Mouse (Mus musculus): ENCODE measurements around the gene Cmtm8. TPM values are rescaled to one million over a fixed set of nuclear protein-coding genes. Genes with fewer than 3 reads are reported as not detected.

Cmtm8 gene
- polyA plus RNA-seq, 1 experiment from 2014 or later = 31.7 TPM

DNA sequence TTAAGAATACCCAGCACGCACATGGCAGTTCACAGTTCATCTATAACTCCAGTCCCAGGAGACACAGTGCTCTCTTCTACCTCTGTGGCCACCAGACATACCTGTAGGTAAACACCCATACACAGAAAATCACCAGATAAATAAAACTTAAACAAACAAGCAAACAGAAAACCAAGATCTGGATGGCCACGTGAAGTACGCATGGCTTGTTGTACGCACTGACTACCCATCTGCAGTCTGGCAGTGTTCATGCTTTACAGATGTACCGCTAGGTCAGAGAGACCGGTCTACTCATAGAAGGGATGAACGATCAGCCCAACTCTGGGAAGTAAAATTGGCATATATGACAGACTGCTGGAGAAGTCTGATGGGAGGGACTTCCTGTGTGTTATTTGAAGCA, 27.8 kb downstream of the Cmtm8 start:
- DNase-seq (ENCODE audit: low spot score) = no peak
- H3K4me3 ChIP-seq = no peak overlapping the region
- H3K9me3 ChIP-seq = peaks cover 7% of the 10 kb centered on the region; the same call in 1 of the 2 replicates
- H3K27me3 ChIP-seq (ENCODE audit: insufficient read depth, poor library complexity, severe bottlenecking) = no peaks in the 10 kb centered on the region
- H3K27ac ChIP-seq = no peak overlapping the region
- 95% methylated on average over 7 of the region's 7 CpGs for WGBS
- peaks cover 7% of the 10 kb centered on the region for H3K4me1 ChIP-seq (replicated peaks)
- H3K36me3 ChIP-seq = no peaks in the 10 kb centered on the region

- Histone ChIP-seq H3K27ac (no peak overlapping the region; the same call in 1 of the 2 replicates), H3K9me3 (peaks cover 4% of the 10 kb centered on the region; the same call in 1 of the 2 replicates), H3K4me1 (replicated peaks) (peaks cover 7% of the 10 kb centered on the region), H3K36me3 (no peaks in the 10 kb centered on the region), H3K27me3 (ENCODE audit: insufficient read depth, poor library complexity, severe bottlenecking) (no peaks in the 10 kb centered on the region), H3K4me3 (no peak overlapping the region)
- no peak for DNase-seq (ENCODE audit: low spot score)
- WGBS = 74% methylated on average over 4 of the region's 4 CpGs
Observed at GRCm38 (mm10) chr9:114815315-114815714, 28.6 kb downstream of the Cmtm8 start.

DNA sequence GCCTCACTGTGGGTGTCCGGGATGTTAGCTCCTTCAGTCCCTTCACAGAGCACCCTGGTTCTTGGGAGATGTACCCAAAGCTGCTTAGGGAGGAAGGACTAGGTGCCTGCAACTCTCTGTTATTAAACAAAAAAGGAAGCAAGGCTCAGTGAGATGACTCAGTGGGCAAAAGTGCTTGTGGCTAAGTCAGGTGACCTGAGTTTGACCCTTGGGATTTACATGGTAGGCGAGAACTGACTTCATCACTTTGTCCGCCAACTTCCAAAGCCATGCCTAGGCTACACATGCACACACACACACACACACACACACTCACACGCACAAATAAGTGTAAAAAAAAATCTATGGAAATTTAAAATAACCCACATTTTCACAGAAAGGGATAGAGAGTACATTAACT, 32.0 kb downstream of the Cmtm8 start:
- H3K4me1 ChIP-seq (replicated peaks) = peaks cover 7% of the 10 kb centered on the region
- H3K27ac ChIP-seq = no peak overlapping the region
- no peaks in the 10 kb centered on the region for H3K27me3 ChIP-seq (ENCODE audit: insufficient read depth, poor library complexity, severe bottlenecking)
- peaks cover 4% of the 10 kb centered on the region; the same call in 1 of the 2 replicates for H3K9me3 ChIP-seq
- no peak for DNase-seq (ENCODE audit: low spot score)
- H3K4me3 ChIP-seq = no peak overlapping the region
- no peaks in the 10 kb centered on the region for H3K36me3 ChIP-seq
- WGBS = 90% methylated on average over 4 of the region's 4 CpGs

GRCm38 (mm10) chr9:114810837-114811236, 33.1 kb downstream of the Cmtm8 start:
- 86% methylated on average over 11 of the region's 11 CpGs for WGBS
- DNase-seq (ENCODE audit: low spot score) = no peak
- Histone ChIP-seq H3K27me3 (ENCODE audit: insufficient read depth, poor library complexity, severe bottlenecking) (no peaks in the 10 kb centered on the region), H3K36me3 (no peaks in the 10 kb centered on the region), H3K4me1 (replicated peaks) (peaks cover 12% of the 10 kb centered on the region), H3K9me3 (peaks cover 4% of the 10 kb centered on the region; the same call in 1 of the 2 replicates), H3K4me3 (no peak overlapping the region), H3K27ac (no peak overlapping the region)

DNA sequence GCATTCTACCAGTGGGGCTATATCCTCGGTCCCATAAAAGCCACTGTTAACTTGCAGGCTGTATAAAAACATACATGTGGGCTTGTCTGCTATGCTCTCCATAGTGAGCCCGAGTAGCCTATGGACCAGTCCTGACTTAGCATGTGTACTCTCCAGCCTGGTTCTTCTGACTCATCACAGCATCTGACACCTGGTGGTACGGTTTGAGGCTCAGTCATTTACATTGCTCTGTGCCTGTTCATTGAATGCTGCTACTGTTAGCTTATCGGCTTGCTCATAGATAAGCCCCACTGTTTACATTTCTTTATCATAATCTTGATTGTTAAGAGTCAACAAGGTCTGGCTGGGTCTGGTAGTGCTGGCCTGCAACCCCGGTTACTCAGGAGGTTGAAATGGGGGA, 35.3 kb downstream of the Cmtm8 start:
- H3K27me3 ChIP-seq (ENCODE audit: insufficient read depth, poor library complexity, severe bottlenecking) = no peaks in the 10 kb centered on the region
- no peak for DNase-seq (ENCODE audit: low spot score)
- H3K27ac ChIP-seq = no peak overlapping the region
- H3K4me3 ChIP-seq = no peak overlapping the region
- H3K4me1 ChIP-seq (replicated peaks) = peaks cover 21% of the 10 kb centered on the region
- no peaks in the 10 kb centered on the region for H3K9me3 ChIP-seq
- no peaks in the 10 kb centered on the region for H3K36me3 ChIP-seq
- 92% methylated on average over 5 of the region's 5 CpGs for WGBS

DNA sequence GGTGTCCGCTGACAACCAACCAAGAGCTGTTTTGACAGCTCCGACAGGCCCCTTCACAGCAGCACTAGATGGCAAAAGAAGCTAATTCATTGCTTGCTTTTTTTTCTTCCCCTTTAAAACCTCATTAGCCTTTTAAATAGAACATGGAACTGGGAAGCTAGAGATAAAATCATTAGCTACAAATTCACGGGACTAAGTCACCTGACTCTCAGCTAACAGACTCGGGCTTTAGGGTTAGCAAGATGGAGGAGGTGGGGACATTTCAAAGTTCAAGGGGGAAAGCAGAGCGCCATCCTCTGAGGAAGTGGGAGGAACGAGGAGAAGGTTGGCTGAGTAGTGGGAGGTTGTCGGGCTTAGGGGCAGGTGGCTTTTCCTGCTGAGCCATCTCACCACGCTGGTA, 36.7 kb downstream of the Cmtm8 start:
- Histone ChIP-seq H3K4me1 (replicated peaks) (peaks cover 33% of the 10 kb centered on the region), H3K27ac (no peak overlapping the region), H3K27me3 (ENCODE audit: insufficient read depth, poor library complexity, severe bottlenecking) (0 out of 2 replicates have a peak, but pooled peaks cover 1% of the 10 kb centered on the region), H3K9me3 (no peaks in the 10 kb centered on the region), H3K36me3 (no peaks in the 10 kb centered on the region), H3K4me3 (no peak overlapping the region)
- DNase-seq (ENCODE audit: low spot score) = no peak
- WGBS = 76% methylated on average over 8 of the region's 8 CpGs

DNA sequence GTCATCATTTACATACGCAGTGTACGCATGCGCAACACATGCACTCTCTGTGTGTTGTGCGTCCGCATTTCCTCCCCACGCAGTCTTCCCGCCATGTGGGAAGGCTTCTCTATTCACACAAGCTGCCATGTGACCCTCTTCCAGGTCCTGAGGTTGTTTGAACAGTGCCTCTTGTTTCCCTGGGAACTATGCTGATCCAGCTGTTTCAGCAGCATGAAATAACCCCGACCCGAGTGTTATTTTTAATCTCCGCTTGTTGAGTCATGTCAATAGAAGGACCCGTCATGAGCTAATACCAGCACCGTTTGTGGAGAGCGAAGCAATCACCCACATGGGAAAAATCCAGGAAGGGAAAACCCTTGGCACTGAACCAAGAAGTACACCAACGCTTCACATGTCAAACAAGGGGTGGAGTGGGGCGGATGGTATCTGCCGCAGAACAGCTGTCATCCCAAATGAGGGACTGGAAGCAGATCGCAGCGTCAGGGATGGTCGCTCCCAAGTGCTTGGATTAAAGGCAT, 38.7 kb downstream of the Cmtm8 start:
- Histone ChIP-seq H3K36me3 (no peaks in the 10 kb centered on the region), H3K27me3 (ENCODE audit: insufficient read depth, poor library complexity, severe bottlenecking) (0 out of 2 replicates have a peak, but pooled peaks cover 3% of the 10 kb centered on the region), H3K9me3 (no peaks in the 10 kb centered on the region), H3K27ac (no peak overlapping the region), H3K4me1 (replicated peaks) (peaks cover 51% of the 10 kb centered on the region), H3K4me3 (no peak overlapping the region)
- WGBS = 79% methylated on average over 19 of the region's 19 CpGs
- DNase-seq (ENCODE audit: low spot score) = no peak

DNA sequence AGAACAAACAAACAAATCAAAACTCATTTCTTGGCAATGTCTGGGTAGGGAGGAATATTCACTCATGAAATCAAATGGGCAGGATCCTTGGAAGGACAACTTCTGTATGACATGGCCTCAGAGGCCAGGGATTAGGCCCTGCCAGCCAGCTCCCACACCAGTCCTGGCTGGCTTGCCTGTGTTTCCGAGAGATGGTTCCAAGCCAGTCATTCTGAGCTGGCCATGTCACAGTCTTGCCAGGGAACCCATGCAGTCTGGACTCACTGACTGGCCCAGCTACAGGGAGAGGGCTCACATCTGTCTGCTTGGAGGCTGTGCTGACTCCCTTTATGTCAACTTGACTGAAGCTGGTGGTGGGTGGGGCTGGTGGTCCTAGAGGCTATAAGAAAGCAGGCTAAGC, 41.8 kb downstream of the Cmtm8 start:
- Histone ChIP-seq H3K4me3 (no peak overlapping the region), H3K36me3 (no peaks in the 10 kb centered on the region), H3K27ac (peak overlapping the region; percentile 59; the same call in 1 of the 2 replicates), H3K9me3 (no peaks in the 10 kb centered on the region), H3K4me1 (replicated peaks) (peaks cover 81% of the 10 kb centered on the region), H3K27me3 (ENCODE audit: insufficient read depth, poor library complexity, severe bottlenecking) (0 out of 2 replicates have a peak, but pooled peaks cover 3% of the 10 kb centered on the region)
- DNase-seq (ENCODE audit: low spot score) = no peak
- WGBS = 86% methylated on average over 1 of the region's 1 CpGs

- H3K36me3 ChIP-seq = no peaks in the 10 kb centered on the region
- 10% methylated on average over 15 of the region's 15 CpGs for WGBS
- H3K27me3 ChIP-seq (ENCODE audit: insufficient read depth, poor library complexity, severe bottlenecking) = 0 out of 2 replicates have a peak, but pooled peaks cover 3% of the 10 kb centered on the region
- H3K9me3 ChIP-seq = no peaks in the 10 kb centered on the region
- peak; percentile 80 for DNase-seq (ENCODE audit: low spot score)
- 0 out of 2 replicates have a peak overlapping the region, but pooled peaks have one; percentile 3 for H3K4me3 ChIP-seq
- peak overlapping the region; percentile 78 for H3K27ac ChIP-seq
- H3K4me1 ChIP-seq (replicated peaks) = peaks cover 86% of the 10 kb centered on the region
Observed at GRCm38 (mm10) chr9:114801301-114801700, 42.7 kb downstream of the Cmtm8 start.

DNA sequence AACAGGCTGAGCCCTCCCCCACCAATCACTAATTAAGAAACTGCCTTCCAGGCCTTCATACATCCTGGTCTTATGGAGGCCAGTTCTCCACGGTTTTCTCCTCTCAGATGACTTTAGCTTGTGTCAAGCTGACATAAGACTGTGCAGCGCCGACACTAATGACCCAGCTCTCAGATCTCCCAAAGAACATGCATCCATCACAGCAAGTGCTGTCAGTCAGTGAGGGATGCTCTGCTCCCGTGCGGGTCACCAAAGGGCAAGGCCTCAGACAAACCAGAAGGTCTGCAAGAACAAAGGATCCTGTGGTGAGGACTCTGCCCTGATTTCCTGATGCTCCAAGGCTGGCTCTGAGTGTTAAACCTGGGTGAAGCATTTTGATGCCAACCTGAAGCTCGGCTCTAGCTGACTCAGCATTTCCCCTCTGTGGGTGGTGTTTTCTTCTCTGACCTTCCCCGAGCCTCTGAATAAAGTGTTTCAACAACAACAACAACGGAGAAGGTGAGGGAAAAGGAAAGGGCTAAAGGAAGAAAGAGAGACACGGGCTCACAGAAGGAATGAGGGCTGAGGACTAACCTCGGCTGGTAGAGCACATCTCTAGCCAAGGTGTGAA, 44.4 kb downstream of the Cmtm8 start:
- Histone ChIP-seq H3K36me3 (no peaks in the 10 kb centered on the region), H3K9me3 (no peaks in the 10 kb centered on the region), H3K27ac (peak overlapping the region; percentile 85), H3K4me3 (no peak overlapping the region), H3K4me1 (replicated peaks) (peaks cover 87% of the 10 kb centered on the region), H3K27me3 (ENCODE audit: insufficient read depth, poor library complexity, severe bottlenecking) (0 out of 2 replicates have a peak, but pooled peaks cover 3% of the 10 kb centered on the region)
- peak; percentile 74 for DNase-seq (ENCODE audit: low spot score)
- 23% methylated on average over 10 of the region's 10 CpGs for WGBS

GRCm38 (mm10) chr9:114798845-114799244, 45.1 kb downstream of the Cmtm8 start:
- DNase-seq (ENCODE audit: low spot score) = peak; percentile 56
- Histone ChIP-seq H3K36me3 (no peaks in the 10 kb centered on the region), H3K9me3 (no peaks in the 10 kb centered on the region), H3K27ac (peak overlapping the region; percentile 85), H3K4me3 (no peak overlapping the region), H3K27me3 (ENCODE audit: insufficient read depth, poor library complexity, severe bottlenecking) (0 out of 2 replicates have a peak, but pooled peaks cover 3% of the 10 kb centered on the region), H3K4me1 (replicated peaks) (peaks cover 92% of the 10 kb centered on the region)
- 27% methylated on average over 6 of the region's 6 CpGs for WGBS

GRCm38 (mm10) chr9:114797329-114798004, 46.5 kb downstream of the Cmtm8 start:
- H3K4me1 ChIP-seq (replicated peaks) = peaks cover 80% of the 10 kb centered on the region

More at GRCm38 (mm10) chr9:114797329-114798004, 46.5 kb downstream of the Cmtm8 start:
- no peaks in the 10 kb centered on the region for H3K9me3 ChIP-seq
- H3K27ac ChIP-seq = peak overlapping the region; percentile 85
- 56% methylated on average over 11 of the region's 11 CpGs for WGBS
- H3K27me3 ChIP-seq (ENCODE audit: insufficient read depth, poor library complexity, severe bottlenecking) = 0 out of 2 replicates have a peak, but pooled peaks cover 3% of the 10 kb centered on the region
- peak; percentile 91 for DNase-seq (ENCODE audit: low spot score)
- no peak overlapping the region for H3K4me3 ChIP-seq
- H3K36me3 ChIP-seq = no peaks in the 10 kb centered on the region
